Mouse (Mus musculus) kidney, adult 2 months (tissue): ENCODE measurements around the gene Otub2. TPM values are rescaled to one million over a fixed set of nuclear protein-coding genes. Genes with fewer than 3 reads are reported as not detected.
"Not testable (repeated sequence)": the region's sequence is repeated elsewhere in the genome, so short reads cannot be mapped to it uniquely, and the experiment has no call there.

Source experiments
- DNase-seq: peaks from one replicate; pipeline ENCODE4 v3.0.0; 2021
- H3K27ac ChIP-seq: fragments of 200-500 bp; 2 replicates; pipeline ENCODE4 v1.5.1; 2012; ENCODE audit warnings: low read depth, low read length, control low read depth, inconsistent platforms; ENCODE audit not compliant: insufficient read depth
- H3K27me3 ChIP-seq: fragments of 200-500 bp; replicated peaks from 2 replicates; pipeline ENCODE4 v1.6.1; 2012; ENCODE audit warnings: mild to moderate bottlenecking, moderate library complexity, low read length, inconsistent platforms; ENCODE audit not compliant: control insufficient read depth, insufficient read depth
- H3K36me3 ChIP-seq: fragments of 200-500 bp; 2 replicates; pipeline ENCODE4 v1.6.1; 2012; ENCODE audit warnings: mild to moderate bottlenecking, moderate library complexity, low read length, inconsistent platforms; ENCODE audit not compliant: control insufficient read depth, insufficient read depth
- H3K4me1 ChIP-seq: fragments of 200-500 bp; 2 replicates; pipeline ENCODE4 v1.6.1; 2011; ENCODE audit warnings: low read length; ENCODE audit not compliant: control insufficient read depth, insufficient read depth
- H3K4me3 ChIP-seq: fragments of 200-500 bp; 2 replicates; pipeline ENCODE4 v1.5.1; 2011; ENCODE audit warnings: mild to moderate bottlenecking, low read depth, low read length, control low read depth; ENCODE audit not compliant: insufficient read depth
- CTCF ChIP-seq: fragments of 200-500 bp; conservative IDR thresholded peaks from 2 replicates; pipeline ENCODE4 v1.5.1; 2011; ENCODE audit warnings: low read depth, mild to moderate bottlenecking, control low read depth, low read length, moderate library complexity, mixed read lengths; ENCODE audit not compliant: insufficient read depth, insufficient read length
- POLR2A ChIP-seq: fragments of 200-500 bp; IDR thresholded peaks from one replicate; pipeline ENCODE4 v1.6.1; 2011; ENCODE audit warnings: low read depth, low read length, control low read depth
- WGBS: fragments of 180-500 bp; shearing (Covaris S2); methylation state at CpG from one replicate; pipeline ENCODE4 v1.1.7; 2018; 5-methylcytosine and 5-hydroxymethylcytosine counted together
- polyA plus RNA-seq: library from polyadenylated mRNA; depleted of rRNA; stranded (reverse); fragments of >200 nt; gene quantifications from 2 replicates; pipeline ENCODE4 v1.2.3, GENCODE M21; 2012; rRNA removed

Gene Otub2
- polyA plus RNA-seq, 1 experiment, result 3.9 TPM

DNA sequence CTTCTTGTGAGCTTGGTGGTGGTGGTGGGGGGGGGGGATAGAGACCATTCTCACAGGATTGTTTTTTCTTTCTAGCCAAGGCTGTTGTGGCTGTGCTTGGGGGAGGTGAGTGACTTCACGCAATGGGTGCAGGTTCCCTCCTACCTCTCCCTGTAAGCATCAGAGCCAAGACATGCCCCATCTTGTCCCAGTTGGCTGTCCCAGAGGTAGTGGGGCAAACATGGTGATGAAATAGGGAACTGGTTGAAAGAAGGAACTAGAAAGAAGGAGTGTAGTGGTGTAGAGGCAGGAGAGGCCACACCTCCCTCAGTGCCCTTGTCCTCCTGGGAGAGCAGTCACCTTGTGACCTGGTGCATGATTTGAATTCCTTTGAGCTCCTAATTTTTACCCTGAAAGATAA, 49.1 kb downstream of the Otub2 start:
- 96% methylated on average over 1 of the region's 1 CpGs for WGBS
- H3K4me1 ChIP-seq, result peaks cover 12% of the 10 kb centered on the region
- H3K27me3 ChIP-seq, result no peaks in the 10 kb centered on the region
- no peak for DNase-seq
- no peak for TF ChIP-seq POLR2A
- TF ChIP-seq CTCF, result no peak
- no peaks in the 10 kb centered on the region for H3K36me3 ChIP-seq
- H3K27ac ChIP-seq, result no peak overlapping the region
- no peak overlapping the region for H3K4me3 ChIP-seq

DNA sequence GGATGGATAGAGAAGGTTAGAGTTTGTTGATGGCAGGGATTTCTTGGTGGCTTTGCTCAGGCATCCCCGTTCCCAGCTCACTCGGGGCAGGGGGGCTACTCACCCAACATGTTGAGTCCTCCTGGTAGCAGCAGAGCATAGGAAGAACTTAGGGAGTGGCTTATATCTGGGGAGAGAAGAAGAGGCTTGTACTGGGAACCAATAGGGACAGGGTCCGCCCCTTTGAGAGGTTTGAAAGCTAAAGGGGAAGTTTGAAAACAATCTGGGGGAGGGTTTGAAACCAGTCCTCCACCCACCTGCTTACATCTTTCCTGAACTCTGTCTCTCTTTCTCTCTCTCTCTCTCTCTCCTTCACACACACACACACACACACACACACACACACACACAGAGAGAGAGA, 55.0 kb downstream of the Otub2 start, which contains the start of gene Ifi27l2a:
Ifi27l2a (minus strand) TSS at position 157 of the 400 bp plus-strand sequence.
- TF ChIP-seq CTCF, result no peak
- no peak for TF ChIP-seq POLR2A
- no peaks in the 10 kb centered on the region for H3K27me3 ChIP-seq
- H3K4me1 ChIP-seq, result no peaks in the 10 kb centered on the region
- H3K4me3 ChIP-seq, result peak within 1 kb of the TSS; percentile 32; the same call in 1 of the 2 replicates
- no peak within 1 kb of the TSS for H3K27ac ChIP-seq
- H3K36me3 ChIP-seq, result no peaks in the 10 kb centered on the region
- DNase-seq, result peak; percentile 35
- WGBS, result 45% methylated on average over 3 of the region's 3 CpGs

DNA sequence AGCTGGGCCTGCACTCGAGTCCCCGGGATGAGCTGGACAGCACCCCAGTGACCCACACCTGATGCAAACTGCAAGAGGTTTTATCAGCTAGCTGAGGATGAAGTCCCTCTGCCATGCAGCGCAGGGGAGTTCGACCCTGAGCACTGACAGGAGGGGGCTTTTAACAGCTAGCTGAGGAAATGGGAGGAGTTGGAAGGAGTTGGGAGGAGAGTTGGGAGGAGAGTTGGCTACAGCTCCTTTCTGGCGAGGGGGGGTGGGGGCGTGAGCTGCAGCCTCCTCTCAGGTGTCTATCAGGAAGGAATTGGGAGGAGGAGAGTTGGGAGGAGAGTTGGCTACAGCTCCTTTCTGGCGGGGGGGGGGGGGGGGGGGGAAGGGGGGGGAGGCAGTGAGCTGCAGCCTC, 55.8 kb downstream of the Otub2 start:
- not testable (repeated sequence) for H3K27me3 ChIP-seq, H3K4me1 ChIP-seq, H3K27ac ChIP-seq, H3K36me3 ChIP-seq, H3K4me3 ChIP-seq, DNase-seq
- 27% methylated on average over 6 of the region's 7 CpGs for WGBS

DNA sequence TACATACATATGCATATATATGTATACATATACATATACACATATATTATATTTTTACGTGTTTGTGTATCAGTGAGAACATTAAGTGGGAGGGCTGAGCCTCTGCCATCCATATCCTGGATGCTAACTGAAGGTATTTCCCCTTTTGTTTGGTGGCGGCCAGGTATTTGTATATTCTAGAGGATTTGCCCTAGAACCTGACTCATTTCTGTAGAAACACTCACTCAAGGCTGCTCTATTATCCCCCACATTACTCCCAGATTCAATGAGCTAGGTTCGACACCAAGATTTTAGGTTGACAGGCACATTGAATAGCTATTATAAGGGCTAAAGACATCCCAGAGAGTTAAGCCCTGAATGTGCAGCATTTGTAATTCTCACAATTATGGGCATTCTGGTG, 56.6 kb downstream of the Otub2 start:
- Histone ChIP-seq H3K4me3 (no peak overlapping the region), H3K27me3 (no peaks in the 10 kb centered on the region), H3K4me1 (no peaks in the 10 kb centered on the region), H3K36me3 (no peaks in the 10 kb centered on the region), H3K27ac (no peak overlapping the region)
- no peak for DNase-seq
- 81% methylated on average over 3 of the region's 3 CpGs for WGBS
- TF ChIP-seq POLR2A, result no peak
- TF ChIP-seq CTCF, result no peak

GRCm38 (mm10) chr12:103453361-103453760, 64.9 kb downstream of the Otub2 start:
- Histone ChIP-seq H3K4me3 (no peak overlapping the region), H3K27ac (no peak overlapping the region), H3K27me3 (no peaks in the 10 kb centered on the region), H3K4me1 (no peaks in the 10 kb centered on the region), H3K36me3 (no peaks in the 10 kb centered on the region)
- DNase-seq, result no peak
- no peak for TF ChIP-seq CTCF
- no peak for TF ChIP-seq POLR2A

Other genes with a start within 250 kb of the Otub2 start
- gene Prima1, start 146.5 kb upstream of the Otub2 start, polyA plus RNA-seq, result 6.5 and 6.6 TPM in 2 replicates
- 0.05 and 0.08 TPM in 2 replicates for gene Fam181a, start 77.7 kb upstream of the Otub2 start, polyA plus RNA-seq
- gene Asb2, start 32.7 kb upstream of the Otub2 start, polyA plus RNA-seq, result 6.7 and 10.7 TPM in 2 replicates
- 0.81 and 0.88 TPM in 2 replicates for gene 9330161L09Rik, start 19.1 kb downstream of the Otub2 start, polyA plus RNA-seq
- 37.5 and 41.9 TPM in 2 replicates for gene Ddx24, start 37.1 kb downstream of the Otub2 start, polyA plus RNA-seq
- gene Ifi27, start 45.5 kb downstream of the Otub2 start, polyA plus RNA-seq, result 320 and 355 TPM in 2 replicates
- gene Ifi27l2a, start 55.0 kb downstream of the Otub2 start, polyA plus RNA-seq, result 427 and 428 TPM in 2 replicates
- 0.08 and 0.19 TPM in 2 replicates for gene Ifi27l2b, start 68.5 kb downstream of the Otub2 start, polyA plus RNA-seq
- gene Ppp4r4, start 143.6 kb downstream of the Otub2 start, polyA plus RNA-seq, result 0.99 and 1.0 TPM in 2 replicates
- gene Serpina10, start 242.8 kb downstream of the Otub2 start, polyA plus RNA-seq, result 1.5 TPM in 2 replicates